Mouse (Mus musculus) G1E (cell line): ENCODE data around the gene Zfp202. TPM values are rescaled to one million over a fixed set of nuclear protein-coding genes. Genes with fewer than 3 reads are reported as not detected.

Source experiments
- ATAC-seq: 2 replicates; pipeline ENCODE4 v1.8.0; 2016; ENCODE audit warnings: mild to moderate bottlenecking; ENCODE audit not compliant: insufficient number of reproducible peaks, poor library complexity, low FRiP score, severe bottlenecking; ENCODE audit errors: extremely low read depth
- DNase-seq: peaks from one replicate; pipeline ENCODE4 v3.0.0; 2012; ENCODE audit warnings: low spot score
- H3K27me3 ChIP-seq: 2 replicates; pipeline ENCODE4 v1.6.1; 2012; ENCODE audit warnings: mild to moderate bottlenecking, low read length, inconsistent platforms; ENCODE audit not compliant: insufficient read depth
- H3K36me3 ChIP-seq: replicated peaks from 2 replicates; pipeline ENCODE3; 2012; ENCODE audit warnings: mild to moderate bottlenecking, inconsistent platforms
- H3K4me1 ChIP-seq: 2 replicates; pipeline ENCODE4 v1.6.1; 2012; ENCODE audit warnings: low read depth, low read length, inconsistent platforms, mixed read lengths; ENCODE audit not compliant: insufficient read depth
- H3K4me3 ChIP-seq: 2 replicates; pipeline ENCODE4 v1.5.1; 2012; ENCODE audit warnings: low read depth, mild to moderate bottlenecking, inconsistent platforms, low read length, moderate library complexity, mixed read lengths
- H3K9me3 ChIP-seq: replicated peaks from 2 replicates; pipeline ENCODE4 v1.6.1; 2012; ENCODE audit warnings: inconsistent platforms
- CTCF ChIP-seq: IDR thresholded peaks from 2 replicates; pipeline ENCODE4 v1.5.1; 2012; ENCODE audit warnings: low read depth, low read length, inconsistent platforms, mixed read lengths
- GATA1 ChIP-seq: IDR thresholded peaks from 2 replicates; pipeline ENCODE4 v1.6.1; 2012; ENCODE audit warnings: borderline replicate concordance, low read length, inconsistent platforms, mixed read lengths
- GATA2 ChIP-seq: IDR thresholded peaks from 2 replicates; pipeline ENCODE4 v1.6.1; 2012; ENCODE audit warnings: low read depth, low read length, inconsistent platforms, borderline replicate concordance
- POLR2AphosphoS5 ChIP-seq: IDR thresholded peaks from 2 replicates; pipeline ENCODE4 v1.6.1; 2012; ENCODE audit warnings: low read depth, low read length, inconsistent platforms; ENCODE audit not compliant: insufficient replicate concordance
- TAL1 ChIP-seq: conservative IDR thresholded peaks from 2 replicates; pipeline ENCODE4 v1.6.1; 2012; ENCODE audit warnings: low read depth, low read length, inconsistent platforms, mixed read lengths
- polyA plus RNA-seq: library from polyadenylated mRNA; stranded (reverse); fragments of >175 nt; gene quantifications from 2 replicates; pipeline ENCODE4 v1.2.3, GENCODE M21; 2012
- total RNA-seq, 2 experiments: library from RNA; stranded (forward) in 1 of 2; stranded (reverse) in 1 of 2; fragments of 200-1000 nt in 1 of 2; fragments of >200 nt in 1 of 2; fragmentation: Nextera tagmentation in 1 of 2; gene quantifications; 2 replicates each; pipeline ENCODE4 v1.2.3; 2014 to 2017

The Zfp202 gene
- total and polyA plus RNA-seq, 3 experiments, result 0.67 to 1.9 (median 1.7) TPM

DNA sequence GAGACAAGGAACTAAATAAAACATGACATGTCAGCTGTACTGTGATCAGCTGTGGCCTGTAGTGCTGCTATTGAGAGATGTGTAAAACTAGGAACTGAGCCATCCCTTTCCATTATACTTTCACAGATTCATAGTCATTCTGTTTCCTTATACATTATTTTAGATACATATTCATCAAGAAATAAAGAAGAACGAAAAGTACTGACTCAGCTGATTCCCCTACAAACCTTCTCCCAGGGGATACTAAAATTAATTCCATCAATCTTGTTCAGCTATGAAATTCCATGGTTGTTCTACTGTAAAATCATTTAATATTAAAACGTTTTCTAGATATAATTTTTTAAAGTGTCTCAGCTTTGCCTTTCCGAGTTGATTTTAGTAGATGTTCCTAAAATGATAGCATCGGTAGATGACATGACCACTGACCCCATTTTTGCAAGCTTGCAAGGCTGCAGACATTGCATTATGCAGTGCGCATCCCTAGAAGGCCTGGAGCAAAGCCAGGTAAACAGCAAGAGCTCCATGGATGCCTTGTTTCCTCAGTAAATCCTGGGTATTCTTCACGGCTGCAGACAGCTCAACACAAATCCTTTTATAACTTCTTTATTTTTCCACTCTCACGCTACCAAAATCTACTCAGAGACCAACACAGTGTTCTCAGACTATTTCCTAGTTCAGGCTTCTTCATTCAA is 54.0 kb downstream of the Zfp202 start:
- no peak overlapping the region for H3K4me3 ChIP-seq
- ATAC-seq, result no peak
- TF ChIP-seq POLR2AphosphoS5 (no peak), GATA1 (no peak), TAL1 (no peak), CTCF (no peak), GATA2 (no peak)
- DNase-seq, result no peak
- H3K9me3 ChIP-seq, result 0 out of 2 replicates have a peak, but pooled peaks cover 2% of the 10 kb centered on the region
- H3K36me3 ChIP-seq, result no peaks in the 10 kb centered on the region
- H3K4me1 ChIP-seq, result no peaks in the 10 kb centered on the region
- H3K27me3 ChIP-seq, result 0 out of 2 replicates have a peak, but pooled peaks cover 2% of the 10 kb centered on the region

DNA sequence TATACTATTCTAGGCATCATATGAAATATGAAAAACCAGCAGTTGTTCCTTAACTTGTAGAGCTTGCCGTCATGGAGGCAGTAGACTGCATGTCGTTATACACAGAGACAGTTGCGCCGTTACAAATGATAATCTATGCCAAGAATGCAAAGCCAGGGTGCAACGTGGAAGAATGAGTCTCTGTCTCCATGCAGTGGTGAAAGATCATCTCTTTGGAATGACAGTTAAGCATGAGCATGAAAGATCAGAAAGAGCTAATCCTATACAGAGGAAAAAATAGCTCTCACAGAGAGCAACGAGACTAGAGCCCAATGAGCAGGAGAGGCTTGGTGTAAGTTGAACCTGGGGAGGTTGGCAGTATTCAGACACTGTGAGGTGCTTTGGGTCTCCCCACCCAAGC is 54.6 kb downstream of the Zfp202 start:
- H3K36me3 ChIP-seq, result no peaks in the 10 kb centered on the region
- no peak overlapping the region for H3K4me3 ChIP-seq
- no peaks in the 10 kb centered on the region for H3K9me3 ChIP-seq
- no peak for DNase-seq
- TF ChIP-seq CTCF (no peak), TAL1 (no peak), GATA1 (no peak), POLR2AphosphoS5 (no peak), GATA2 (no peak)
- no peaks in the 10 kb centered on the region for H3K27me3 ChIP-seq
- H3K4me1 ChIP-seq, result no peaks in the 10 kb centered on the region
- no peak for ATAC-seq

DNA sequence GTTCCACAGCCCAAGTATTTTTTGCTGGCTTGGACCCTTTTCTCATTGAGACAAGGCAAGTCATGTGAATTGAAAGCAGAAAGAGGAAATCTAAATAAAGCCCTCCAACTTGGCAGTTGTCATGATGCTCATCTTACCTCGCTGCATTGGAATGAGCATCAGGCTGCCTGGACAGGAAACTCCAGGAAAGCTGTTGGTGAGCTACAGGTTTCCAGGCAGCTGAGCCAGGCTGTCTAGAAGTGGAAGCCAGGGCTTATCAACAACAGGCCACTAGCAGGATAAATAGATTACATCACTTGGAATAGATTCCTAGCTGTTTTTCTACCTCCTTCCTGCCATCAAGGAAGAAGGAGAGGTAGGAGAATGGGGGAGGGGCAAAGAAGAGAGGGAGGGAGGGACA is 57.0 kb downstream of the Zfp202 start:
- Histone ChIP-seq H3K4me3 (no peak overlapping the region), H3K27me3 (no peaks in the 10 kb centered on the region), H3K4me1 (no peaks in the 10 kb centered on the region), H3K9me3 (no peaks in the 10 kb centered on the region), H3K36me3 (no peaks in the 10 kb centered on the region)
- no peak for ATAC-seq
- TF ChIP-seq GATA2 (no peak), POLR2AphosphoS5 (no peak), TAL1 (no peak), CTCF (no peak), GATA1 (no peak)
- DNase-seq, result no peak

DNA sequence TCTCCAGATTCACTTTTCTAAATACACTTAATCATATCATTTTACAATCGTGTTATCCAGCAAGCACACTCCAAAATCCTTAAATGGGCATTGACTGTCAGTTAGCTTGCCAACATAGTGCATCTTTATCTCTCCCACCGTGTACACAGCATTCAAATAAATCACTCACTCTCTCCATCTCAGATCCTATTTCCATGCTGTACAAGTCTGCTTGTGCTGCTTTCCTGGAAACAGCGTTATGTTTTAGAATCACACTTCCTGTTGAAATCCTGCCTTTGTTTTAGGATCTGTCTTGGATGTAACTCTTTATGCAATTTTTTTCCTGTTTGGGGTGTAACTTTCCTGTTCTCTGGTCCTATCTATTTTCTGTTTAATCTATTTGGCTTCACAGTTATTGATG is 60.3 kb downstream of the Zfp202 start:
- Histone ChIP-seq H3K36me3 (no peaks in the 10 kb centered on the region), H3K4me1 (no peaks in the 10 kb centered on the region), H3K9me3 (no peaks in the 10 kb centered on the region), H3K27me3 (no peaks in the 10 kb centered on the region), H3K4me3 (no peak overlapping the region)
- TF ChIP-seq POLR2AphosphoS5 (no peak), CTCF (no peak), TAL1 (no peak), GATA2 (no peak), GATA1 (no peak)
- ATAC-seq (no peak), DNase-seq (no peak)

Other genes with a start within 250 kb of the Zfp202 start
- gene Olfr975, start 240.3 kb upstream of the Zfp202 start, total RNA-seq (2014; fragmentation: Nextera tagmentation), result 0.38 TPM in 1 of 2 replicates, not detected in the other
- 0.22 and 0.29 TPM in 2 replicates for gene Olfr975, start 240.3 kb upstream of the Zfp202 start, total RNA-seq (2017)
- not detected in 2 replicates for gene Olfr975, start 240.3 kb upstream of the Zfp202 start, polyA plus RNA-seq
- not detected in 2 replicates for gene Olfr976, start 231.2 kb upstream of the Zfp202 start, total RNA-seq (2014; fragmentation: Nextera tagmentation)
- gene Olfr976, start 231.2 kb upstream of the Zfp202 start, total RNA-seq (2017), result not detected in 2 replicates
- not detected in 2 replicates for gene Olfr976, start 231.2 kb upstream of the Zfp202 start, polyA plus RNA-seq
- gene Olfr978, start 200.2 kb upstream of the Zfp202 start, total RNA-seq (2014; fragmentation: Nextera tagmentation), result not detected in 2 replicates
- 0.05 and 0.23 TPM in 2 replicates for gene Olfr978, start 200.2 kb upstream of the Zfp202 start, total RNA-seq (2017)
- gene Olfr978, start 200.2 kb upstream of the Zfp202 start, polyA plus RNA-seq, result not detected in 2 replicates
- not detected in 2 replicates for gene Olfr979, start 188.9 kb upstream of the Zfp202 start, total RNA-seq (2014; fragmentation: Nextera tagmentation)
- gene Olfr979, start 188.9 kb upstream of the Zfp202 start, total RNA-seq (2017), result 0.16 TPM in 1 of 2 replicates, not detected in the other
- not detected in 2 replicates for gene Olfr979, start 188.9 kb upstream of the Zfp202 start, polyA plus RNA-seq
- gene Olfr980, start 182.7 kb upstream of the Zfp202 start, total RNA-seq (2014; fragmentation: Nextera tagmentation), result not detected in 2 replicates
- 0.06 and 0.22 TPM in 2 replicates for gene Olfr980, start 182.7 kb upstream of the Zfp202 start, total RNA-seq (2017)
- gene Olfr980, start 182.7 kb upstream of the Zfp202 start, polyA plus RNA-seq, result not detected in 2 replicates
- not detected in 2 replicates for gene Olfr981, start 170.9 kb upstream of the Zfp202 start, total RNA-seq (2014; fragmentation: Nextera tagmentation)
- gene Olfr981, start 170.9 kb upstream of the Zfp202 start, total RNA-seq (2017), result 0.17 and 0.27 TPM in 2 replicates
- gene Olfr981, start 170.9 kb upstream of the Zfp202 start, polyA plus RNA-seq, result not detected in 2 replicates
- gene Olfr982, start 118.5 kb upstream of the Zfp202 start, total RNA-seq (2014; fragmentation: Nextera tagmentation), result not detected in 2 replicates
- gene Olfr982, start 118.5 kb upstream of the Zfp202 start, total RNA-seq (2017), result under 0.01 and 0.11 TPM in 2 replicates
- gene Olfr982, start 118.5 kb upstream of the Zfp202 start, polyA plus RNA-seq, result not detected in 2 replicates
- gene Olfr983, start 98.7 kb upstream of the Zfp202 start, total RNA-seq (2014; fragmentation: Nextera tagmentation), result not detected in 2 replicates
- gene Olfr983, start 98.7 kb upstream of the Zfp202 start, total RNA-seq (2017), result 0.05 TPM in 1 of 2 replicates, not detected in the other
- gene Olfr983, start 98.7 kb upstream of the Zfp202 start, polyA plus RNA-seq, result not detected in 2 replicates
- not detected in 2 replicates for gene Olfr984, start 78.1 kb upstream of the Zfp202 start, total RNA-seq (2014; fragmentation: Nextera tagmentation)
- 0.11 and 0.23 TPM in 2 replicates for gene Olfr984, start 78.1 kb upstream of the Zfp202 start, total RNA-seq (2017)
- not detected in 2 replicates for gene Olfr984, start 78.1 kb upstream of the Zfp202 start, polyA plus RNA-seq
- not detected in 2 replicates for gene Olfr985, start 62.1 kb upstream of the Zfp202 start, total RNA-seq (2014; fragmentation: Nextera tagmentation)
- not detected in 2 replicates for gene Olfr985, start 62.1 kb upstream of the Zfp202 start, total RNA-seq (2017)
- gene Olfr985, start 62.1 kb upstream of the Zfp202 start, polyA plus RNA-seq, result not detected in 2 replicates
- not detected in 2 replicates for gene Tmem225, start 44.2 kb upstream of the Zfp202 start, total RNA-seq (2014; fragmentation: Nextera tagmentation)
- 0.11 and 0.12 TPM in 2 replicates for gene Tmem225, start 44.2 kb upstream of the Zfp202 start, total RNA-seq (2017)
- not detected in 2 replicates for gene Tmem225, start 44.2 kb upstream of the Zfp202 start, polyA plus RNA-seq
- gene Olfr986, start 11.4 kb upstream of the Zfp202 start, total RNA-seq (2014; fragmentation: Nextera tagmentation), result not detected in 2 replicates
- 0.27 TPM in 1 of 2 replicates, not detected in the other for gene Olfr986, start 11.4 kb upstream of the Zfp202 start, total RNA-seq (2017)
- gene Olfr986, start 11.4 kb upstream of the Zfp202 start, polyA plus RNA-seq, result not detected in 2 replicates
- gene Scn3b, start 76.9 kb downstream of the Zfp202 start, total RNA-seq (2014; fragmentation: Nextera tagmentation), result not detected in 2 replicates
- gene Scn3b, start 76.9 kb downstream of the Zfp202 start, total RNA-seq (2017), result 0.05 and 0.06 TPM in 2 replicates
- not detected in 2 replicates for gene Scn3b, start 76.9 kb downstream of the Zfp202 start, polyA plus RNA-seq